Mouse (Mus musculus) midbrain, embryonic 15.5 days (tissue): Measurements from ENCODE around the gene Frg2f1. TPM values are rescaled to one million over a fixed set of nuclear protein-coding genes. Genes with fewer than 3 reads are reported as not detected.
A peak's percentile ranks its signal among the peaks of the same experiment; 100 is the strongest.

ENCODE experiments used
- ATAC-seq: fragments of 200-750 bp; cut with Nextera tagmentation; replicated peaks from 2 replicates; pipeline ENCODE4 v1.8.0; 2017; ENCODE audit warnings: moderate TSS enrichment
- H3K27ac ChIP-seq: fragments of 300-500 bp; sonication (generic); 2 replicates; pipeline ENCODE4 v1.5.1; 2015; ENCODE audit warnings: mild to moderate bottlenecking, inconsistent platforms
- H3K27me3 ChIP-seq: fragments of 300-500 bp; sonication (generic); replicated peaks from 2 replicates; pipeline ENCODE4 v1.6.1; 2015; ENCODE audit warnings: inconsistent platforms
- H3K36me3 ChIP-seq: fragments of 300-500 bp; sonication (generic); replicated peaks from 2 replicates; pipeline ENCODE4 v1.6.1; 2015; ENCODE audit warnings: inconsistent platforms
- H3K4me1 ChIP-seq: fragments of 300-500 bp; sonication (generic); 2 replicates; pipeline ENCODE4 v1.6.1; 2015; ENCODE audit warnings: inconsistent platforms
- H3K4me2 ChIP-seq: fragments of 300-500 bp; sonication (generic); 2 replicates; pipeline ENCODE4 v1.6.1; 2015; ENCODE audit warnings: inconsistent platforms, mild to moderate bottlenecking, moderate library complexity
- H3K4me3 ChIP-seq: fragments of 300-500 bp; sonication (generic); 2 replicates; pipeline ENCODE4 v1.5.1; 2015; ENCODE audit warnings: mild to moderate bottlenecking, inconsistent platforms
- H3K9ac ChIP-seq: fragments of 300-500 bp; sonication (generic); 2 replicates; pipeline ENCODE4 v1.6.1; 2015; ENCODE audit warnings: mild to moderate bottlenecking, inconsistent platforms
- H3K9me3 ChIP-seq: fragments of 300-500 bp; sonication (generic); 2 replicates; pipeline ENCODE4 v1.6.1; 2016; ENCODE audit warnings: inconsistent platforms
- WGBS: fragments of 180-500 bp; shearing (Covaris S2); methylation state at CpG from one replicate; pipeline ENCODE4 v1.1.7; 2015; ENCODE audit warnings: mixed read lengths; 5-methylcytosine and 5-hydroxymethylcytosine counted together
- polyA plus RNA-seq: library from polyadenylated mRNA; unstranded; fragments of >200 nt; fragmentation: Nextera tagmentation; extraction: Ambion mirVana; gene quantifications from 2 replicates; pipeline ENCODE4 v1.2.1, GENCODE M21; 2015

The Frg2f1 gene
- polyA plus RNA-seq, 1 experiment from 2014 or later, result 13.3 TPM

GRCm38 (mm10) chr4:119490806-119491205 lies 48.5 kb downstream of the Frg2f1 start:
- H3K36me3 ChIP-seq, result no peaks in the 10 kb centered on the region
- no peak overlapping the region for H3K4me3 ChIP-seq
- no peak overlapping the region for H3K27ac ChIP-seq
- 78% methylated on average over 3 of the region's 3 CpGs for WGBS
- H3K9me3 ChIP-seq, result no peaks in the 10 kb centered on the region
- H3K9ac ChIP-seq, result no peak overlapping the region
- ATAC-seq, result no peak
- H3K4me2 ChIP-seq, result peak overlapping the region; percentile 79; the same call in 1 of the 2 replicates
- no peaks in the 10 kb centered on the region for H3K27me3 ChIP-seq
- H3K4me1 ChIP-seq, result peaks cover 16% of the 10 kb centered on the region

GRCm38 (mm10) chr4:119489666-119490065 lies 49.7 kb downstream of the Frg2f1 start:
- no peaks in the 10 kb centered on the region for H3K9me3 ChIP-seq
- H3K4me3 ChIP-seq, result no peak overlapping the region
- 69% methylated on average over 10 of the region's 10 CpGs for WGBS
- no peaks in the 10 kb centered on the region for H3K27me3 ChIP-seq
- no peak overlapping the region for H3K4me2 ChIP-seq
- ATAC-seq, result no peak
- no peak overlapping the region for H3K9ac ChIP-seq
- H3K36me3 ChIP-seq, result no peaks in the 10 kb centered on the region
- H3K27ac ChIP-seq, result no peak overlapping the region
- peaks cover 16% of the 10 kb centered on the region for H3K4me1 ChIP-seq

GRCm38 (mm10) chr4:119484882-119485281 lies 54.4 kb downstream of the Frg2f1 start:
- H3K9ac ChIP-seq, result no peak overlapping the region
- no peaks in the 10 kb centered on the region for H3K27me3 ChIP-seq
- no peak overlapping the region for H3K4me3 ChIP-seq
- WGBS, result 81% methylated on average over 7 of the region's 7 CpGs
- no peaks in the 10 kb centered on the region for H3K9me3 ChIP-seq
- no peaks in the 10 kb centered on the region for H3K36me3 ChIP-seq
- H3K4me1 ChIP-seq, result no peaks in the 10 kb centered on the region
- no peak for ATAC-seq
- H3K4me2 ChIP-seq, result no peak overlapping the region
- no peak overlapping the region for H3K27ac ChIP-seq

DNA sequence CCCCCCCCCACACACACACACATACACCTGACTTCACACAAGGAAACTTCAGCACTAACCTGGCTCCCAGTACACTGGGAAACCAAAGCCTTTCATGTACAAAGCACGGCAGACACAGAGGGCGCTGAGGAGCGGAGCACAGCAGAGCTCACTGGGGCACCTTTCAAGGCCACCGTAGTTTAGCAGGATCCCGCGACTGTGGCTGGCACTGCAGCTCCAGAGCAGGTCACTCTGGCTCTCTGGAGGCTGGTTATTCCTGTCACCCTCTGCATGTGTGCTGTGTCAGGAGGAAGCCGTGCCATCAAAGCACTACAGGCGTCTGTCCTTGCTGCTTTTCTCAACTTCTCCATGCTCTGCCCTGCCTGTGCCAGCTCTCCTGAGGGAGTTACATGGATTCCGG lies 56.3 kb downstream of the Frg2f1 start:
- no peaks in the 10 kb centered on the region for H3K27me3 ChIP-seq
- no peak overlapping the region for H3K9ac ChIP-seq
- no peak overlapping the region for H3K27ac ChIP-seq
- no peak overlapping the region for H3K4me2 ChIP-seq
- H3K4me1 ChIP-seq, result no peaks in the 10 kb centered on the region
- ATAC-seq, result no peak
- H3K4me3 ChIP-seq, result no peak overlapping the region
- 54% methylated on average over 9 of the region's 9 CpGs for WGBS
- H3K9me3 ChIP-seq, result no peaks in the 10 kb centered on the region
- H3K36me3 ChIP-seq, result no peaks in the 10 kb centered on the region

Other genes starting within 250 kb of the Frg2f1 start
- 822 and 848 TPM in 2 replicates for gene Ybx1, start 244.9 kb downstream of the Frg2f1 start, polyA plus RNA-seq
- gene Ppih, start 219.0 kb downstream of the Frg2f1 start, polyA plus RNA-seq, result 45.9 and 47.3 TPM in 2 replicates
- 23.2 and 23.8 TPM in 2 replicates for gene Ccdc30, start 124.0 kb downstream of the Frg2f1 start, polyA plus RNA-seq
- gene Ppcs, start 117.1 kb downstream of the Frg2f1 start, polyA plus RNA-seq, result 20.8 and 22.2 TPM in 2 replicates
- gene Zmynd12, start 116.7 kb downstream of the Frg2f1 start, polyA plus RNA-seq, result 0.18 and 0.63 TPM in 2 replicates
- 25.5 and 27.6 TPM in 2 replicates for gene Rimkla, start 46.9 kb downstream of the Frg2f1 start, polyA plus RNA-seq
- gene Foxj3, start 2.5 kb downstream of the Frg2f1 start, polyA plus RNA-seq, result 34.5 and 38.2 TPM in 2 replicates
- not detected in 2 replicates for gene Guca2a, start 98.2 kb upstream of the Frg2f1 start, polyA plus RNA-seq
- not detected in 2 replicates for gene Guca2b, start 119.4 kb upstream of the Frg2f1 start, polyA plus RNA-seq
- 18.9 and 19.0 TPM in 2 replicates for gene Hivep3, start 194.3 kb upstream of the Frg2f1 start, polyA plus RNA-seq